Mouse (Mus musculus) liver, adult 2 months (tissue): ENCODE results near the gene Hdac4. TPM values are rescaled to one million over a fixed set of nuclear protein-coding genes. Genes with fewer than 3 reads are reported as not detected.

Source experiments
- DNase-seq: peaks from one replicate; pipeline ENCODE4 v3.0.0-alpha.2; 2011; ENCODE audit warnings: low read depth, low spot score; ENCODE audit errors: extremely low read depth
- H3K27ac ChIP-seq: fragments of 200-500 bp; replicated peaks from 2 replicates; pipeline ENCODE4 v1.5.1; 2012; ENCODE audit warnings: low read depth, mild to moderate bottlenecking, control low read depth, inconsistent platforms, low read length; ENCODE audit not compliant: insufficient read depth
- H3K27me3 ChIP-seq: fragments of 200-500 bp; 2 replicates; pipeline ENCODE4 v1.6.1; 2012; ENCODE audit warnings: mild to moderate bottlenecking, moderate library complexity, low read length, inconsistent platforms; ENCODE audit not compliant: control insufficient read depth, insufficient read depth
- H3K36me3 ChIP-seq: fragments of 200-500 bp; 2 replicates; pipeline ENCODE4 v1.6.1; 2012; ENCODE audit warnings: low read length, inconsistent platforms; ENCODE audit not compliant: control insufficient read depth, insufficient read depth
- H3K4me1 ChIP-seq: fragments of 200-500 bp; 2 replicates; pipeline ENCODE4 v1.6.1; 2011; ENCODE audit warnings: low read length; ENCODE audit not compliant: control insufficient read depth, insufficient read depth
- H3K4me3 ChIP-seq: fragments of 200-500 bp; 2 replicates; pipeline ENCODE4 v1.5.1; 2011; ENCODE audit warnings: low read depth, mild to moderate bottlenecking, control low read depth, low read length, moderate library complexity; ENCODE audit not compliant: insufficient read depth
- H3K79me2 ChIP-seq: fragments of 200-500 bp; 2 replicates; pipeline ENCODE4 v1.6.1; 2012; ENCODE audit warnings: inconsistent platforms, mild to moderate bottlenecking, low read length, moderate library complexity; ENCODE audit not compliant: control insufficient read depth, insufficient read depth
- H3K9ac ChIP-seq: fragments of 200-500 bp; 2 replicates; pipeline ENCODE4 v1.6.1; 2012; ENCODE audit warnings: low read depth, mild to moderate bottlenecking, control low read depth, inconsistent platforms, low read length
- CTCF ChIP-seq: fragments of 200-500 bp; IDR thresholded peaks from 2 replicates; pipeline ENCODE4 v1.5.1; 2011; ENCODE audit warnings: low read depth, low read length, control low read depth
- POLR2A ChIP-seq: fragments of 200-500 bp; IDR thresholded peaks from 2 replicates; pipeline ENCODE4 v1.6.1; 2011; ENCODE audit warnings: low read length, control low read depth; ENCODE audit not compliant: insufficient read depth; ENCODE audit errors: extremely low read depth
- WGBS: fragments of 180-500 bp; shearing (Covaris S2); methylation state at CpG from one replicate; pipeline ENCODE4 v1.1.7; 2018; 5-methylcytosine and 5-hydroxymethylcytosine counted together
- polyA plus RNA-seq: library from polyadenylated mRNA; depleted of rRNA; stranded (reverse); fragments of >200 nt; gene quantifications from 2 replicates; pipeline ENCODE4 v1.2.3, GENCODE M21; 2012
- total RNA-seq: library from RNA; depleted of rRNA; stranded (reverse); fragments of >200 nt; gene quantifications from 2 replicates; pipeline ENCODE4 v1.2.3, GENCODE M21; 2014

Gene Hdac4
- total and polyA plus RNA-seq, 2 experiments = 5.3 to 5.7 TPM

GRCm38 (mm10) chr1:92074655-92075054 is 120.8 kb downstream of the Hdac4 start:
- no peak for DNase-seq
- WGBS = 74% methylated on average over 3 of the region's 3 CpGs

GRCm38 (mm10) chr1:92069932-92070677 is 125.4 kb downstream of the Hdac4 start:
- Histone ChIP-seq H3K27me3 (no peaks in the 10 kb centered on the region), H3K4me3 (no peak overlapping the region), H3K36me3 (no peaks in the 10 kb centered on the region), H3K9ac (no peak overlapping the region), H3K79me2 (peaks cover 9% of the 10 kb centered on the region), H3K27ac (no peak overlapping the region), H3K4me1 (no peaks in the 10 kb centered on the region)
- 97% methylated on average over 2 of the region's 2 CpGs for WGBS
- TF ChIP-seq POLR2A = no peak
- TF ChIP-seq CTCF = no peak
- no peak for DNase-seq

More at GRCm38 (mm10) chr1:92074655-92075054, 120.8 kb downstream of the Hdac4 start:
- Histone ChIP-seq H3K27me3 (no peaks in the 10 kb centered on the region), H3K4me1 (peaks cover 2% of the 10 kb centered on the region; the same call in 1 of the 2 replicates), H3K27ac (no peak overlapping the region), H3K9ac (no peak overlapping the region), H3K4me3 (no peak overlapping the region), H3K36me3 (no peaks in the 10 kb centered on the region), H3K79me2 (peaks cover 23% of the 10 kb centered on the region)
- TF ChIP-seq POLR2A (no peak), CTCF (no peak)

GRCm38 (mm10) chr1:92069464-92069863 is 126.0 kb downstream of the Hdac4 start:
- Histone ChIP-seq H3K79me2 (peaks cover 11% of the 10 kb centered on the region), H3K4me3 (no peak overlapping the region), H3K4me1 (no peaks in the 10 kb centered on the region), H3K36me3 (no peaks in the 10 kb centered on the region), H3K27me3 (no peaks in the 10 kb centered on the region), H3K27ac (no peak overlapping the region), H3K9ac (no peak overlapping the region)
- TF ChIP-seq CTCF = no peak
- WGBS = 94% methylated on average over 7 of the region's 7 CpGs
- DNase-seq = no peak

GRCm38 (mm10) chr1:92064307-92064706 is 131.2 kb downstream of the Hdac4 start:
- Histone ChIP-seq H3K27me3 (no peaks in the 10 kb centered on the region), H3K27ac (no peak overlapping the region), H3K9ac (no peak overlapping the region), H3K4me3 (no peak overlapping the region), H3K36me3 (no peaks in the 10 kb centered on the region), H3K4me1 (0 out of 2 replicates have a peak, but pooled peaks cover 2% of the 10 kb centered on the region), H3K79me2 (peaks cover 20% of the 10 kb centered on the region; the same call in 1 of the 2 replicates)
- DNase-seq = no peak
- TF ChIP-seq POLR2A (no peak), CTCF (no peak)
- 93% methylated on average over 5 of the region's 5 CpGs for WGBS

- DNase-seq = no peak
- H3K4me3 ChIP-seq = no peak overlapping the region
- no peak overlapping the region for H3K27ac ChIP-seq
- WGBS = 98% methylated on average over 3 of the region's 3 CpGs
- H3K27me3 ChIP-seq = no peaks in the 10 kb centered on the region
- H3K9ac ChIP-seq = no peak overlapping the region
- peaks cover 20% of the 10 kb centered on the region; the same call in 1 of the 2 replicates for H3K79me2 ChIP-seq
- no peak for TF ChIP-seq POLR2A
- no peak for TF ChIP-seq CTCF
- H3K4me1 ChIP-seq = 0 out of 2 replicates have a peak, but pooled peaks cover 2% of the 10 kb centered on the region
- H3K36me3 ChIP-seq = no peaks in the 10 kb centered on the region
These were observed 132.2 kb downstream of the Hdac4 start for GRCm38 (mm10) chr1:92063271-92063670.
